Mouse (Mus musculus) neural tube, embryonic 14.5 days (tissue): ENCODE data around the gene Sf3b5. TPM values are rescaled to one million over a fixed set of nuclear protein-coding genes. Genes with fewer than 3 reads are reported as not detected.
"Not testable (repeated sequence)": the region's sequence is repeated elsewhere in the genome, so short reads cannot be mapped to it uniquely, and the experiment has no call there.

Experiments
- ATAC-seq: fragments of 200-750 bp; cut with Nextera tagmentation; 2 replicates; pipeline ENCODE4 v1.8.0; 2017; ENCODE audit warnings: low read depth, mild to moderate bottlenecking, moderate TSS enrichment, moderate library complexity
- H3K27ac ChIP-seq: fragments of 300-500 bp; sonication (generic); 2 replicates; pipeline ENCODE4 v1.5.1; 2014; ENCODE audit warnings: low read depth, mild to moderate bottlenecking, control low read depth, low read length, moderate library complexity, mixed read lengths
- H3K27me3 ChIP-seq: fragments of 300-500 bp; sonication (generic); 2 replicates; pipeline ENCODE4 v1.6.1; 2014; ENCODE audit warnings: low read length; ENCODE audit not compliant: control insufficient read depth, insufficient read depth
- H3K36me3 ChIP-seq: fragments of 300-500 bp; sonication (generic); 2 replicates; pipeline ENCODE4 v1.6.1; 2014; ENCODE audit warnings: low read length, mixed read lengths; ENCODE audit not compliant: control insufficient read depth, insufficient read depth
- H3K4me1 ChIP-seq: fragments of 300-500 bp; sonication (generic); 2 replicates; pipeline ENCODE4 v1.6.1; 2014; ENCODE audit warnings: low read length; ENCODE audit not compliant: control insufficient read depth, insufficient read depth
- H3K4me2 ChIP-seq: fragments of 300-500 bp; sonication (generic); 2 replicates; pipeline ENCODE4 v1.6.1; 2014; ENCODE audit warnings: mild to moderate bottlenecking, low read depth, low read length, control low read depth
- H3K4me3 ChIP-seq: fragments of 300-500 bp; sonication (generic); 2 replicates; pipeline ENCODE4 v1.5.1; 2014; ENCODE audit warnings: low read depth, low read length, control low read depth, mixed read lengths
- H3K9ac ChIP-seq: fragments of 300-500 bp; sonication (generic); replicated peaks from 2 replicates; pipeline ENCODE4 v1.6.1; 2014; ENCODE audit warnings: low read depth, mild to moderate bottlenecking, control low read depth, low read length, mixed read lengths
- H3K9me3 ChIP-seq: fragments of 300-500 bp; sonication (generic); 2 replicates; pipeline ENCODE4 v1.6.1; 2016; ENCODE audit warnings: low read length; ENCODE audit not compliant: control insufficient read depth
- WGBS: fragments of 180-500 bp; shearing (Covaris S2); extraction: QIAGEN DNeasy Blood & Tissue Kit; methylation state at CpG from one replicate; pipeline ENCODE4 v1.1.7; 2014; 5-methylcytosine and 5-hydroxymethylcytosine counted together
- polyA plus RNA-seq: library from polyadenylated mRNA; unstranded; fragments of >200 nt; fragmentation: Nextera tagmentation; extraction: Ambion mirVana; gene quantifications from 2 replicates; pipeline ENCODE4 v1.2.1, GENCODE M21; 2014

Sf3b5 gene
- polyA plus RNA-seq, 1 experiment from 2014 or later: 28.0 TPM

- H3K27me3 ChIP-seq: no peaks in the 10 kb centered on the region
- no peak overlapping the region for H3K27ac ChIP-seq
- no peaks in the 10 kb centered on the region for H3K4me1 ChIP-seq
- no peak for ATAC-seq
- no peak overlapping the region for H3K9ac ChIP-seq
- H3K4me2 ChIP-seq: no peak overlapping the region
- no peaks in the 10 kb centered on the region for H3K36me3 ChIP-seq
- 79% methylated on average over 5 of the region's 5 CpGs for WGBS
- no peak overlapping the region for H3K4me3 ChIP-seq
- H3K9me3 ChIP-seq: no peaks in the 10 kb centered on the region
Measured at GRCm38 (mm10) chr10:13019026-13019425, 13.9 kb downstream of the Sf3b5 start.

- Histone ChIP-seq H3K4me3 (no peak overlapping the region), H3K4me2 (no peak overlapping the region), H3K27me3 (no peaks in the 10 kb centered on the region), H3K27ac (no peak overlapping the region), H3K36me3 (no peaks in the 10 kb centered on the region), H3K9ac (no peak overlapping the region), H3K4me1 (no peaks in the 10 kb centered on the region), H3K9me3 (no peaks in the 10 kb centered on the region)
- WGBS: 90% methylated on average over 4 of the region's 4 CpGs
- no peak for ATAC-seq
Measured at GRCm38 (mm10) chr10:13022103-13022502, 17.0 kb downstream of the Sf3b5 start.

- not testable (repeated sequence) for H3K36me3 ChIP-seq, H3K4me2 ChIP-seq, H3K27me3 ChIP-seq, H3K9me3 ChIP-seq, ATAC-seq, H3K9ac ChIP-seq, H3K4me3 ChIP-seq, H3K4me1 ChIP-seq, H3K27ac ChIP-seq
- 84% methylated on average over 3 of the region's 3 CpGs for WGBS
Measured at GRCm38 (mm10) chr10:13023985-13024384, 18.8 kb downstream of the Sf3b5 start.

- Histone ChIP-seq H3K36me3 (no peaks in the 10 kb centered on the region), H3K27ac (no peak overlapping the region), H3K9ac (no peak overlapping the region), H3K4me1 (no peaks in the 10 kb centered on the region), H3K27me3 (no peaks in the 10 kb centered on the region), H3K4me2 (no peak overlapping the region), H3K4me3 (no peak overlapping the region), H3K9me3 (no peaks in the 10 kb centered on the region)
- WGBS: 93% methylated on average over 5 of the region's 5 CpGs
- ATAC-seq: no peak
Measured at GRCm38 (mm10) chr10:13027702-13028101, 22.6 kb downstream of the Sf3b5 start.

- Histone ChIP-seq H3K4me1 (no peaks in the 10 kb centered on the region), H3K9me3 (no peaks in the 10 kb centered on the region), H3K27me3 (no peaks in the 10 kb centered on the region), H3K4me2 (no peak overlapping the region), H3K27ac (no peak overlapping the region), H3K4me3 (no peak overlapping the region), H3K9ac (no peak overlapping the region), H3K36me3 (no peaks in the 10 kb centered on the region)
- 81% methylated on average over 1 of the region's 1 CpGs for WGBS
- no peak for ATAC-seq
Measured at GRCm38 (mm10) chr10:13028215-13028614, 23.1 kb downstream of the Sf3b5 start.

GRCm38 (mm10) chr10:13029416-13029815 is 24.3 kb downstream of the Sf3b5 start:
- no peak for ATAC-seq
- no peak overlapping the region for H3K9ac ChIP-seq
- H3K4me1 ChIP-seq: no peaks in the 10 kb centered on the region
- no peak overlapping the region for H3K4me3 ChIP-seq
- H3K27me3 ChIP-seq: no peaks in the 10 kb centered on the region
- no peaks in the 10 kb centered on the region for H3K9me3 ChIP-seq
- no peak overlapping the region for H3K27ac ChIP-seq
- no peak overlapping the region for H3K4me2 ChIP-seq
- H3K36me3 ChIP-seq: no peaks in the 10 kb centered on the region
- WGBS: 98% methylated on average over 5 of the region's 5 CpGs

GRCm38 (mm10) chr10:13035270-13035669 is 30.1 kb downstream of the Sf3b5 start:
- H3K9me3 ChIP-seq: no peaks in the 10 kb centered on the region
- no peaks in the 10 kb centered on the region for H3K27me3 ChIP-seq
- 90% methylated on average over 3 of the region's 3 CpGs for WGBS

GRCm38 (mm10) chr10:13039637-13040174 is 34.6 kb downstream of the Sf3b5 start:
- Histone ChIP-seq H3K9ac (no peak overlapping the region), H3K36me3 (no peaks in the 10 kb centered on the region), H3K27ac (no peak overlapping the region), H3K27me3 (no peaks in the 10 kb centered on the region), H3K4me2 (no peak overlapping the region), H3K4me3 (no peak overlapping the region), H3K9me3 (no peaks in the 10 kb centered on the region), H3K4me1 (no peaks in the 10 kb centered on the region)
- WGBS: 81% methylated on average over 5 of the region's 5 CpGs
- ATAC-seq: no peak

More at GRCm38 (mm10) chr10:13035270-13035669, 30.1 kb downstream of the Sf3b5 start:
- no peaks in the 10 kb centered on the region for H3K4me1 ChIP-seq
- H3K9ac ChIP-seq: no peak overlapping the region
- no peaks in the 10 kb centered on the region for H3K36me3 ChIP-seq
- no peak overlapping the region for H3K4me2 ChIP-seq
- ATAC-seq: no peak
- no peak overlapping the region for H3K27ac ChIP-seq
- H3K4me3 ChIP-seq: no peak overlapping the region

GRCm38 (mm10) chr10:13044659-13045058 is 39.5 kb downstream of the Sf3b5 start:
- no peaks in the 10 kb centered on the region for H3K4me1 ChIP-seq
- H3K4me3 ChIP-seq: no peak overlapping the region
- ATAC-seq: peak; percentile 63; the same call in 1 of the 2 replicates
- no peaks in the 10 kb centered on the region for H3K36me3 ChIP-seq
- 64% methylated on average over 11 of the region's 11 CpGs for WGBS
- no peak overlapping the region for H3K27ac ChIP-seq
- H3K9me3 ChIP-seq: no peaks in the 10 kb centered on the region
- H3K27me3 ChIP-seq: no peaks in the 10 kb centered on the region
- no peak overlapping the region for H3K4me2 ChIP-seq
- no peak overlapping the region for H3K9ac ChIP-seq
